8 mouse cellular contexts compared by ENCODE assay signal in the genomic region with DNA sequence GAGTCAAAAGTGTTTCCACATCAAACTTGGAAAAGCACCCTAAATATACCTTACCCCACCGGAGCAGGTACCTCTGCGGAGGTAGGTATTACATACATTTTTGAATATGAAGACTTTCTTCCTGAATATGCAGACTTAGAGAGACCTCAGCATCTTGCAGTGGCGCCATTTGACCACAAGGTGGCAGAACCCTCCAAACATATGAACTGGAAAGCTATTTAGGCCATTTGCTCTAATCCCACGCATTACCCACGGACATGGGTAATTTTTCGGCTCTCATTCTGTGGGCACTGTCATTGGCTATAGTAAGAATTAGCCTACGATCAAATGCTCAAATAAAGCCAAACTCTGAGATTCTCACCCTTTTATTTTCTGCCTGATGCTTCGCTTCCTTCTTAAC.
DNase-seq lines count a peak whose midpoint lies in the region; ATAC-seq and TF ChIP-seq lines count a peak whose summit lies in the region.

No protein-coding gene starts in this region.

- 12% methylated on average over 8 of the region's 8 CpGs for WGBS in embryonic facial prominence, embryonic 15.5 days
- WGBS in heart, embryonic 13.5 days: 17% methylated on average over 8 of the region's 8 CpGs
- WGBS in lung, adult 2 months: 14% methylated on average over 8 of the region's 8 CpGs

- DNase-seq in brain, embryonic 14.5 days (ENCODE audit: low read depth): peak; percentile 88
- DNase-seq in layer of hippocampus, adult 11-12 months (ENCODE audit: low spot score): peak; percentile 85
- DNase-seq in lung, adult 2 months: peak; percentile 41
- DNase-seq in retina, adult 2 months (ENCODE audit: low read depth, low spot score): peak; percentile 52
- peak; percentile 15 for DNase-seq in urinary bladder, postnatal 10 days (ENCODE audit: low spot score)

- peaks cover 5% of the 10 kb centered on the region for H3K4me1 ChIP-seq in ES-Bruce4 (ENCODE audit: control insufficient read depth, insufficient read depth, low read length)
- H3K4me1 ChIP-seq in embryonic facial prominence, embryonic 15.5 days: no peaks in the 10 kb centered on the region
- no peaks in the 10 kb centered on the region for H3K4me1 ChIP-seq in heart, embryonic 13.5 days
- no peaks in the 10 kb centered on the region for H3K4me1 ChIP-seq in lung, adult 2 months (ENCODE audit: control insufficient read depth, insufficient read depth, low read length)

- H3K4me3 ChIP-seq in ES-Bruce4 (ENCODE audit: low read depth, low read length): no peak overlapping the region
- no peak overlapping the region for H3K4me3 ChIP-seq in embryonic facial prominence, embryonic 15.5 days (replicated peaks)
- H3K4me3 ChIP-seq in heart, embryonic 13.5 days: 0 out of 2 replicates have a peak overlapping the region, but pooled peaks have one; percentile 2
- H3K4me3 ChIP-seq in lung, adult 2 months (replicated peaks; ENCODE audit: extremely low read depth, low read depth, low read length): no peak overlapping the region

- H3K9me3 ChIP-seq in ES-Bruce4 (replicated peaks; ENCODE audit: control insufficient read depth, insufficient read depth, low read length, poor library complexity, severe bottlenecking): no peaks in the 10 kb centered on the region
- no peaks in the 10 kb centered on the region for H3K9me3 ChIP-seq in embryonic facial prominence, embryonic 15.5 days (replicated peaks)
- no peaks in the 10 kb centered on the region for H3K9me3 ChIP-seq in heart, embryonic 13.5 days

- no peaks in the 10 kb centered on the region for H3K36me3 ChIP-seq in ES-Bruce4 (ENCODE audit: control insufficient read depth, insufficient read depth, low read length, poor library complexity, severe bottlenecking)
- no peaks in the 10 kb centered on the region for H3K36me3 ChIP-seq in embryonic facial prominence, embryonic 15.5 days
- H3K36me3 ChIP-seq in heart, embryonic 13.5 days: no peaks in the 10 kb centered on the region

- peak; percentile 31 for TF ChIP-seq CTCF in ES-Bruce4 (IDR thresholded peaks at IDR 0.05; ENCODE audit: low read depth, low read length)
- TF ChIP-seq CTCF in brain, embryonic 14.5 days (IDR thresholded peaks at IDR 0.05; ENCODE audit: borderline replicate concordance, extremely low read depth, insufficient read depth, insufficient read length): peak; percentile 86; the same call in 1 of the 2 replicates
- peak; percentile 68 for TF ChIP-seq CTCF in lung, adult 2 months (IDR thresholded peaks at IDR 0.05; ENCODE audit: insufficient read depth, low read length)

- TF ChIP-seq POLR2A in ES-Bruce4 (IDR thresholded peaks at IDR 0.05; ENCODE audit: insufficient read depth, low read length): no peak
- TF ChIP-seq POLR2A in brain, embryonic 14.5 days (IDR thresholded peaks at IDR 0.05; ENCODE audit: borderline replicate concordance, extremely low read depth, insufficient read depth, insufficient read length, poor library complexity, severe bottlenecking): no peak
- TF ChIP-seq POLR2A in lung, adult 2 months (IDR thresholded peaks at IDR 0.05; ENCODE audit: borderline replicate concordance, extremely low read depth, low read depth, low read length): no peak

- ATAC-seq in embryonic facial prominence, embryonic 15.5 days (ENCODE audit: insufficient number of reproducible peaks, low FRiP score, low TSS enrichment, low read depth): no peak
- no peak for ATAC-seq in heart, embryonic 13.5 days (ENCODE audit: extremely low read depth, insufficient number of reproducible peaks, low FRiP score, low TSS enrichment)

- no peak for TF ChIP-seq EP300 in ES-Bruce4 (IDR thresholded peaks at IDR 0.05; ENCODE audit: insufficient read depth, low read depth, low read length)

- no peak overlapping the region for H3K27ac ChIP-seq in ES-Bruce4 (ENCODE audit: insufficient read depth, low read length)
- no peak overlapping the region for H3K27ac ChIP-seq in embryonic facial prominence, embryonic 15.5 days (replicated peaks)
- H3K27ac ChIP-seq in heart, embryonic 13.5 days (replicated peaks): no peak overlapping the region

- no peaks in the 10 kb centered on the region for H3K27me3 ChIP-seq in ES-Bruce4 (ENCODE audit: control insufficient read depth, insufficient read depth, low read length, poor library complexity, severe bottlenecking)
- no peaks in the 10 kb centered on the region for H3K27me3 ChIP-seq in embryonic facial prominence, embryonic 15.5 days
- H3K27me3 ChIP-seq in heart, embryonic 13.5 days (replicated peaks): peaks cover 7% of the 10 kb centered on the region; the same call in 1 of the 2 replicates

- no peak overlapping the region for H3K9ac ChIP-seq in ES-Bruce4 (ENCODE audit: low read depth, poor library complexity, severe bottlenecking)
- H3K9ac ChIP-seq in embryonic facial prominence, embryonic 15.5 days: no peak overlapping the region
- no peak overlapping the region for H3K9ac ChIP-seq in heart, embryonic 13.5 days

- H3K4me2 ChIP-seq in embryonic facial prominence, embryonic 15.5 days (replicated peaks): peak overlapping the region; percentile 29; the same call in 1 of the 2 replicates
- peak overlapping the region; percentile 47 for H3K4me2 ChIP-seq in heart, embryonic 13.5 days

Comparison
In these comparisons a context has a peak if more than half of its experiments do, and no peak if none do; other contexts are left out.
1. CTCF ChIP-seq: peak in every context shown above with its lines; median percentile 86 in brain, embryonic 14.5 days; 68 in lung, adult 2 months; 31 in ES-Bruce4.
2. DNase-seq: peak in every context shown above with its lines; median percentile 88 in brain, embryonic 14.5 days; 85 in layer of hippocampus, adult 11-12 months; 52 in retina, adult 2 months; 41 in lung, adult 2 months; 15 in urinary bladder, postnatal 10 days.